Mouse (Mus musculus) heart, postnatal 0 days (tissue): ENCODE data around the gene Gna13. TPM values are rescaled to one million over a fixed set of nuclear protein-coding genes. Genes with fewer than 3 reads are reported as not detected.

ENCODE experiments used
- ATAC-seq: fragments of 200-750 bp; cut with Nextera tagmentation; 2 replicates; pipeline ENCODE4 v1.8.0; 2017; ENCODE audit warnings: low read depth, moderate number of reproducible peaks, moderate library complexity; ENCODE audit not compliant: insufficient read depth
- DNase-seq: peaks from one replicate; pipeline ENCODE4 v3.0.0-alpha.2; 2016; ENCODE audit warnings: low spot score
- H3K27ac ChIP-seq: fragments of 300-500 bp; sonication (generic); 2 replicates; pipeline ENCODE4 v1.5.1; 2014; ENCODE audit warnings: low read depth, mild to moderate bottlenecking
- H3K27me3 ChIP-seq: fragments of 300-500 bp; sonication (generic); 2 replicates; pipeline ENCODE4 v1.6.1; 2014; ENCODE audit warnings: low read length, mixed read lengths; ENCODE audit not compliant: control insufficient read depth, insufficient read depth
- H3K36me3 ChIP-seq: fragments of 300-500 bp; sonication (generic); replicated peaks from 2 replicates; pipeline ENCODE4 v1.6.1; 2014; ENCODE audit warnings: low read length, mixed read lengths; ENCODE audit not compliant: control insufficient read depth, insufficient read depth
- H3K4me1 ChIP-seq: fragments of 300-500 bp; sonication (generic); 2 replicates; pipeline ENCODE4 v1.6.1; 2014; ENCODE audit warnings: antibody characterized with exemption; ENCODE audit not compliant: control insufficient read depth, insufficient read depth
- H3K4me2 ChIP-seq: fragments of 300-500 bp; sonication (generic); 2 replicates; pipeline ENCODE4 v1.6.1; 2014; ENCODE audit warnings: low read depth, mild to moderate bottlenecking, low read length, moderate library complexity
- H3K4me3 ChIP-seq: fragments of 300-500 bp; sonication (generic); 2 replicates; pipeline ENCODE4 v1.5.1; 2014; ENCODE audit warnings: low read depth, low read length
- H3K9ac ChIP-seq: fragments of 300-500 bp; sonication (generic); replicated peaks from 2 replicates; pipeline ENCODE4 v1.6.1; 2014; ENCODE audit warnings: low read depth, low read length, mixed read lengths
- H3K9me3 ChIP-seq: fragments of 300-500 bp; sonication (generic); replicated peaks from 2 replicates; pipeline ENCODE4 v1.6.1; 2016; ENCODE audit warnings: low read length; ENCODE audit not compliant: control insufficient read depth
- CTCF ChIP-seq: IDR thresholded peaks from 2 replicates; pipeline ENCODE4 v1.5.1; 2016; ENCODE audit warnings: antibody characterized with exemption, control low read depth, low read depth
- EP300 ChIP-seq: IDR thresholded peaks from 2 replicates; pipeline ENCODE4 v1.6.1; 2016; ENCODE audit warnings: antibody characterized with exemption, low read depth
- WGBS: fragments of 180-500 bp; shearing (Covaris S2); extraction: QIAGEN DNeasy Blood & Tissue Kit; methylation state at CpG from one replicate; pipeline ENCODE4 v1.1.7; 2014; 5-methylcytosine and 5-hydroxymethylcytosine counted together
- polyA plus RNA-seq: library from polyadenylated mRNA; unstranded; fragments of >200 nt; fragmentation: Nextera tagmentation; extraction: Ambion mirVana; gene quantifications from 2 replicates; pipeline ENCODE4 v1.2.1, GENCODE M21; 2015
- total RNA-seq: library from RNA; depleted of rRNA; stranded (reverse); fragments of >200 nt; gene quantifications from 2 replicates; pipeline ENCODE4 v1.2.3, GENCODE M21; 2014; ENCODE audit warnings: low replicate concordance

The Gna13 gene
- total and polyA plus RNA-seq, 2 experiments from 2014 or later = 28.0 to 42.7 TPM

GRCm38 (mm10) chr11:109378051-109378450, 15.4 kb downstream of the Gna13 start:
- Histone ChIP-seq H3K4me3 (no peak overlapping the region), H3K27me3 (no peaks in the 10 kb centered on the region), H3K4me1 (peaks cover 35% of the 10 kb centered on the region), H3K9ac (no peak overlapping the region), H3K4me2 (no peak overlapping the region), H3K9me3 (no peaks in the 10 kb centered on the region), H3K36me3 (0 out of 2 replicates have a peak, but pooled peaks cover 6% of the 10 kb centered on the region), H3K27ac (no peak overlapping the region)
- 53% methylated on average over 7 of the region's 7 CpGs for WGBS
- no peak for TF ChIP-seq CTCF
- no peak for TF ChIP-seq EP300
- DNase-seq (no peak), ATAC-seq (no peak)

DNA sequence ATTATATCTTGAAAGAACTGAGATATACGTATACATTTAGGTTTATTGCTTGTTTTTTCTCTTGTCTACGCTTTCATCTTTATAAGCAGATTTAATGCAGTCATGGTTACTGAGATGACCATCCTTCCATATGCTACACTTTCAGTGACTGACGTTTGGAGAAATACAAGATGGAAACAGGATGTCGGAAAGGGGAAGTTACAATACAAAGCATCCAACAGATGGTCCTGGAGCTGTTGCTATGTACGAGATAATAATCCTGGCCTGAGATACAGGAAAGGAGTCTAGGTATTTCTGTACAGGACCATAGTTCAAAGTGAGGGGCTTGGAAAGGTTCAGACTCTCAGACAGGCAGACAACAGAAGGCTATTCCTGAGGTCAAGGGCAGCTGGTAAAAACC, 18.0 kb downstream of the Gna13 start:
- H3K4me3 ChIP-seq = no peak overlapping the region
- peaks cover 35% of the 10 kb centered on the region for H3K4me1 ChIP-seq
- no peak for TF ChIP-seq EP300
- no peak for TF ChIP-seq CTCF
- no peak overlapping the region for H3K9ac ChIP-seq
- H3K27me3 ChIP-seq = no peaks in the 10 kb centered on the region
- DNase-seq (no peak), ATAC-seq (no peak)
- H3K9me3 ChIP-seq = no peaks in the 10 kb centered on the region
- no peak overlapping the region for H3K27ac ChIP-seq
- WGBS = 68% methylated on average over 5 of the region's 5 CpGs
- H3K36me3 ChIP-seq = no peaks in the 10 kb centered on the region
- H3K4me2 ChIP-seq = no peak overlapping the region

DNA sequence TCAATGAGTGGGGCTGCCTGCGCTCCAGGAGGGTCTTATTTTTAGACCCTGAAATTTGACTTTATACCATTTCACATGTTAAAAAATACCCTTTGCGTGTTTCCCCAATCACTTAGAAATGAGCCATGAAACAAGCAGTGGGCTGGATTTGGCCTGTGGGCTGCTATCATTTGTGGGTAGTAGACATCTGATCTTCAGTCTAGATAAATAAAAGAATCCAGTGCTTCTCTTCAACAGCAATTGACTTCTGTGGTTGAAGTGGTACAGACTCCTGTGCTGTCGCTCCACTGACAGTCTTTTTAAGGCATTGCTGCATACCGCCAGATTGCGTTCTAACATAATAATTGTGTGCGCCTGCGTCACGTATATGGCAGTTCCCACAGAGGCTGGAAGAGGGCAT, 22.7 kb downstream of the Gna13 start:
- Histone ChIP-seq H3K4me2 (no peak overlapping the region), H3K36me3 (no peaks in the 10 kb centered on the region), H3K4me1 (peaks cover 18% of the 10 kb centered on the region), H3K9me3 (no peaks in the 10 kb centered on the region), H3K9ac (no peak overlapping the region), H3K27ac (no peak overlapping the region), H3K4me3 (no peak overlapping the region), H3K27me3 (no peaks in the 10 kb centered on the region)
- no peak for ATAC-seq
- no peak for TF ChIP-seq EP300
- no peak for TF ChIP-seq CTCF
- no peak for DNase-seq
- 85% methylated on average over 8 of the region's 8 CpGs for WGBS

- no peak for ATAC-seq
- no peak overlapping the region for H3K4me3 ChIP-seq
- no peak overlapping the region for H3K4me2 ChIP-seq
- no peaks in the 10 kb centered on the region for H3K9me3 ChIP-seq
- DNase-seq = no peak
- no peak overlapping the region for H3K27ac ChIP-seq
- H3K27me3 ChIP-seq = no peaks in the 10 kb centered on the region
- TF ChIP-seq CTCF (no peak), EP300 (no peak)
- WGBS = 81% methylated on average over 5 of the region's 5 CpGs
- no peak overlapping the region for H3K9ac ChIP-seq
- H3K36me3 ChIP-seq = no peaks in the 10 kb centered on the region; the same call in none of the 2 replicates
- peaks cover 11% of the 10 kb centered on the region; the same call in 1 of the 2 replicates for H3K4me1 ChIP-seq
These were observed 26.4 kb downstream of the Gna13 start for GRCm38 (mm10) chr11:109389046-109389445.

GRCm38 (mm10) chr11:109391200-109391599, 28.6 kb downstream of the Gna13 start:
- Histone ChIP-seq H3K4me3 (no peak overlapping the region), H3K4me1 (peaks cover 11% of the 10 kb centered on the region; the same call in 1 of the 2 replicates), H3K36me3 (peaks cover 14% of the 10 kb centered on the region), H3K4me2 (no peak overlapping the region), H3K27ac (no peak overlapping the region), H3K27me3 (no peaks in the 10 kb centered on the region), H3K9ac (no peak overlapping the region), H3K9me3 (no peaks in the 10 kb centered on the region)
- WGBS = 84% methylated on average over 7 of the region's 7 CpGs
- ATAC-seq = no peak
- no peak for DNase-seq
- no peak for TF ChIP-seq CTCF
- no peak for TF ChIP-seq EP300

DNA sequence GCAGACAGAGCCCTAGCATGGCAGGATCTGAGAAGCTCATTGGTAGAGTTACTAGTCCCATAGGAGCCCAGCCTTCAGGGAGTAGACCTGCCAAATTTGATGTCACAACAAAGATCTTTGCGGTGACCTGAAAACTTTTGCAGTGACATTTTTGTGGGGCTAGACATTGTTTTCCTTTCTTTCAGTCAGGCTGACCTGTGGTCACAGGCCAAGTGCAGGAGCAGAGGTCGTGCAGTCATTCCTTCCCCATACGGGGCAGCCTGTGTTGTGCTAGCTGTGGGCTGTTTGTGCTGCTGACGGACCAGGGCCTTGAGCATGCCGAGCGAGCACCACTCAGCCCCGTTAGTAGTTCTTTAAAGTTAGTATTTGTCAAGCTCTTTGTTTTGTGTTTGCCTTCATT, 29.1 kb downstream of the Gna13 start:
- 76% methylated on average over 7 of the region's 7 CpGs for WGBS
- H3K4me1 ChIP-seq = peaks cover 9% of the 10 kb centered on the region; the same call in 1 of the 2 replicates
- no peak overlapping the region for H3K9ac ChIP-seq
- no peak overlapping the region for H3K4me2 ChIP-seq
- H3K4me3 ChIP-seq = no peak overlapping the region
- DNase-seq (no peak), ATAC-seq (no peak)
- peaks cover 19% of the 10 kb centered on the region for H3K36me3 ChIP-seq
- no peaks in the 10 kb centered on the region for H3K9me3 ChIP-seq
- TF ChIP-seq CTCF (no peak), EP300 (no peak)
- no peak overlapping the region for H3K27ac ChIP-seq
- H3K27me3 ChIP-seq = no peaks in the 10 kb centered on the region
